Mouse (Mus musculus) retina, adult 2 months (tissue): ENCODE results near the gene Gm29609.
A peak's percentile ranks its signal among the peaks of the same experiment; 100 is the strongest.
"Not testable (repeated sequence)": the region's sequence is repeated elsewhere in the genome, so short reads cannot be mapped to it uniquely, and the experiment has no call there.

Experiments
- DNase-seq: peaks from one replicate; pipeline ENCODE4 v3.0.0-alpha.2; 2012; ENCODE audit warnings: low read depth, low spot score

Gm29609 gene

GRCm38 (mm10) chr5:31179766-31180630 lies at the start of gene Gm29609, which contains the start of gene Gtf3c2:
Gm29609 (minus strand) TSS chr5:31179911.
Gtf3c2 (minus strand) TSS chr5:31180144.
- peak; percentile 93 for DNase-seq

- no peak for DNase-seq
These were observed 46.9 kb upstream of the Gm29609 start for GRCm38 (mm10) chr5:31226641-31227040.

GRCm38 (mm10) chr5:31222696-31223095 lies 43.0 kb upstream of the Gm29609 start:
- DNase-seq, result no peak

- no peak for DNase-seq
These were observed 41.7 kb upstream of the Gm29609 start for GRCm38 (mm10) chr5:31221304-31221945.

GRCm38 (mm10) chr5:31220448-31221303 lies 41.0 kb upstream of the Gm29609 start, which contains the start of gene Ppm1g:
Ppm1g (minus strand) TSS chr5:31220687.
- peak; percentile 84 for DNase-seq

GRCm38 (mm10) chr5:31219911-31220447 lies 40.3 kb upstream of the Gm29609 start:
- DNase-seq, result no peak

- DNase-seq, result no peak
These were observed 39.8 kb upstream of the Gm29609 start for GRCm38 (mm10) chr5:31219474-31219873.

- DNase-seq, result no peak
These were observed 39.4 kb upstream of the Gm29609 start for GRCm38 (mm10) chr5:31219070-31219469.

- no peak for DNase-seq
These were observed 38.6 kb upstream of the Gm29609 start for GRCm38 (mm10) chr5:31218294-31218693.

GRCm38 (mm10) chr5:31216554-31216953 lies 36.8 kb upstream of the Gm29609 start:
- not testable (repeated sequence) for DNase-seq

- no peak for DNase-seq
These were observed 24.7 kb upstream of the Gm29609 start for GRCm38 (mm10) chr5:31204421-31204820.

- no peak for DNase-seq
These were observed 24.2 kb upstream of the Gm29609 start for GRCm38 (mm10) chr5:31203866-31204265.

GRCm38 (mm10) chr5:31202933-31203332 lies 23.2 kb upstream of the Gm29609 start:
- no peak for DNase-seq

GRCm38 (mm10) chr5:31201742-31202590 lies 22.3 kb upstream of the Gm29609 start, which contains the start of gene Zfp513:
Zfp513 (minus strand) TSS chr5:31202303.
- DNase-seq, result peak; percentile 98

- no peak for DNase-seq
These were observed 21.5 kb upstream of the Gm29609 start for GRCm38 (mm10) chr5:31201042-31201741.

- DNase-seq, result no peak
These were observed 20.6 kb upstream of the Gm29609 start for GRCm38 (mm10) chr5:31200327-31200768.

- no peak for DNase-seq
These were observed 20.2 kb upstream of the Gm29609 start for GRCm38 (mm10) chr5:31199893-31200292.

GRCm38 (mm10) chr5:31199321-31199892 lies 19.7 kb upstream of the Gm29609 start:
- no peak for DNase-seq

GRCm38 (mm10) chr5:31198616-31199320 lies 19.1 kb upstream of the Gm29609 start:
- no peak for DNase-seq
